Mouse (Mus musculus) heart, postnatal 14 days (tissue): ENCODE measurements around the gene Maml2. TPM values are rescaled to one million over a fixed set of nuclear protein-coding genes. Genes with fewer than 3 reads are reported as not detected.
A peak's percentile ranks its signal among the peaks of the same experiment; 100 is the strongest.

Source experiments
- DNase-seq, 2 experiments: peaks; one replicate each; pipeline ENCODE4 v3.0.0; 2021 to 2022
- intact Hi-C: fragments of 180-260 bp; cut with DNase I; formaldehyde crosslinking; loops from one replicate; pipeline ENCODE4 v1.15.1; 2025
- total RNA-seq, 2 experiments: library from RNA; stranded (reverse); gene quantifications; 2 replicates each; pipeline ENCODE4 v1.2.3; 2021

The Maml2 gene
- total RNA-seq, 2 experiments from 2014 or later: 7.6 to 8.6 TPM

GRCm38 (mm10) chr9:13645153-13645552 is 347.4 kb downstream of the Maml2 start:
- intact Hi-C loops: loop anchor here (5.0 kb wide), 1 partner anchor 73 kb away; no protein-coding TSS in a partner anchor
- peak; percentile 38 to 56 for DNase-seq

GRCm38 (mm10) chr9:13651065-13651464 is 353.3 kb downstream of the Maml2 start:
- intact Hi-C loops: loop anchor here (5.0 kb wide), 3 partner anchors 64 to 144 kb away; no protein-coding TSS in a partner anchor
- no peak for DNase-seq

DNA sequence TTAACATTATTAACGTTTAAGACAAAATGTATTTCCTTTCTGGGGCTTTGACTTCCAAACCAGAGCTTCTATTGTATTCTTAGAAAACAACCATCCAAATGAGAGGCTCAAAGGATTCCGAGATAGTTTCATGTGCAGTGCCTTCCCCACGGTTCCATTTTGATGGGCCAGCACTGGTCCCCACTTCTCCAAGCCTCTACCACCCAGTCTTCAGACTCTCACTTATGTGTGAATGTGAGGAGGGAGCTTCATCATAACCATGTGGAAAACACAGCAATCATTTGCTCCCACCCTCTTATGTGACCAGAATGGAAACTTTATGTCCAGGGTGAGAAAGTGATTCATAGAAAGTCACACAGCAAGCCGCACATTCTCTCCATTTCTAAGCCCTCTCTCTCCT is 354.1 kb downstream of the Maml2 start:
- no peak for DNase-seq
- intact Hi-C loops: loop anchor here (5.0 kb wide), 3 partner anchors 65 to 145 kb away; no protein-coding TSS in a partner anchor

DNA sequence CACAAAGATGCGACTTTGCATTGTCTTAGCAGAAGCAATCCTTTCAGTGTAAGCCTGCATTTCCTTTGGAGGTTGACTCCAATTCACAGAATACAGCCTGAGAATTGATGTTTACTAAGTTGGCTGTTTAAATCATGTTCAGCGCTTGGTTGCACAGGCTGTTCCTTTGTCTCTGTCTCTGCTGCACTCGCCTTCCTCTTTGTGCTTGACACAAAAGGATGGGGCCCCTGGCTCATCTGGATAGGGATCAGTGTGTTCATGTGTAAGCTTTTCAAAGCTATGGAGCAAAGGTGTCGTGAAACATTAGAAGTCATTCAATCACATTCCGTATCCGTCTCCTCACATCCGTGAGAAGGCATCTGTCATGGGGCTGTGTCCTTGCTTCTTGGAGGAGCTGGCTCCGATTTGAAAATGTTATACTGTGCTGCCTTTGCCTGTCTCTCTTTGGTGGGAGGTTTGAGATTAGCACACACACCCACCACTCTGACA is 354.7 kb downstream of the Maml2 start:
- intact Hi-C loops: loop anchor here (5.0 kb wide), 3 partner anchors 65 to 145 kb away; no protein-coding TSS in a partner anchor
- DNase-seq: no peak

DNA sequence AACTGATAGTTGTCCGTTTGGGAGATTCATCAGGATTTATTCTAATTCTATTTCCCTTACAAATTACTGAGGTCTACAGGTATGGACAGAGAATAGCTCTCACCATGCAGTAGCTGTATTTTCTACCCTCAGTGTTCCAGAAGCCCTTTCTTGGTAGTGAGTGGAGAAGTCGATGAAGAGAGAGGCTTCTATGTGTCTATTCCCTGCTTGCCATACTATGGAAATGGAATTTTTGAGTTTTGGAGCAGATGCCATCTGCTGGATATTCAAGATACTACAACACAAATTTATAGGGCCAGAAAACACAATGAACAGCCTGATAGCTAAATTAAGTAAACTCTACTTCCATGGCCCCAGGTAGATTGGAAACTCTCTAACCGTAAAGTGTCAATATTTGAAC is 355.2 kb downstream of the Maml2 start:
- DNase-seq: no peak
- intact Hi-C loops: loop anchor here (1.0 to 5.0 kb wide), 4 partner anchors 64 to 357 kb away; no protein-coding TSS in a partner anchor

GRCm38 (mm10) chr9:13661768-13662623 is 364.2 kb downstream of the Maml2 start:
- intact Hi-C loops: no loop called here
- DNase-seq: peak; percentile 11 to 27

GRCm38 (mm10) chr9:13665487-13665969 is 367.8 kb downstream of the Maml2 start:
- intact Hi-C loops: no loop called here
- DNase-seq: no peak

- intact Hi-C loops: no loop called here
- DNase-seq: no peak
These were observed 370.2 kb downstream of the Maml2 start for GRCm38 (mm10) chr9:13667955-13668354.

DNA sequence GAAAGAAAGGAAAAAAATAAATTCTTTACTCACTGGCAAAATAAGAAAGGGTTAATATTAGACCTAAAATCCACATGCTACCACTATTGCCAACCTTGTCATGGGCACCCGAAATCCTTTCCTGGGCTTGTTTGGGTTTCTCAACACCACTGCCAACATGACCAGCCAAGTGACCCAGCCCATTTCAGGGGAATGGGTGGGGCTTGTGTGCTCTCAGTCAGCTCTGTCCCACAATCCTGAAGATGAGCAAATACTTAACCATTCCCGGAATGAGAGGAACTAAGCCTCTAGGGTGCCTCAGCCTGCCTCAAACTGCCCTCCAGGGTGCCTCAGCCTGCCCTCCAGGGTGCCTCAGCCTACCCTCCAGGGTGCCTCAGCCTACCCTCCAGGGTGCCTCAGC is 371.0 kb downstream of the Maml2 start:
- DNase-seq: no peak
- intact Hi-C loops: no loop called here

DNA sequence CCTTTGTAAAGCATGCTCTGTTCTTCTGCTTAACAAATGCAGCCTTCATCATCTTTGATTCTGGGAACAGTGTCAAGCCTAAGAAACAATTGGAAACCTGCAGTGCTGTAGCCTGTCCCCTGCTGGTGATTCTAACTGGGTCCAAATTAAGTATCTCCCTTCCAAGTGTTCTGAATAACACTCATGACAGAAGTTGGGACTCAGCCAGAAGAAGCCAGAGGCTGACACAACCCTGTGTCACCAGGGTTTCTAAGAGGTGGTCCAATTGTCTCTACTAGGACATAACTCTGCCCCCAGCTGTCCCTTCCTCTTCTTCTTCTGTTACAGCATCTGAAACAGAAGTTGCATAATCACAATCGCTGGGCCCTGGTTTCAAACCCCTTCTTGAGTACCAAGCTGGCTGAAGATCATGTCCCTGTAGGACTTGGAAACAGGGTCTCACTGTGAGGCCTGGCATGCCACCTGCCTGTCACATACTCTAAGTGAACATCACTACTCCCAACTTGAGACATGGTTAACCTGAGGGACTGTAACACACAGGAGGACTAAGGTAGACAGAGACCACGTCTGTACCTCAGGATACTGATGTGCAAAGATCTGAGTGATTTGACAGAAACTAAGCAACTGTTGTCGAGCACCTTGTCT is 373.5 kb downstream of the Maml2 start:
- intact Hi-C loops: no loop called here
- DNase-seq: no peak

GRCm38 (mm10) chr9:13673304-13673703 is 375.5 kb downstream of the Maml2 start:
- DNase-seq: no peak
- intact Hi-C loops: no loop called here

GRCm38 (mm10) chr9:13678026-13678425 is 380.3 kb downstream of the Maml2 start:
- DNase-seq: no peak
- intact Hi-C loops: no loop called here

- intact Hi-C loops: no loop called here
- no peak for DNase-seq
These were observed 381.9 kb downstream of the Maml2 start for GRCm38 (mm10) chr9:13679696-13680095.

DNA sequence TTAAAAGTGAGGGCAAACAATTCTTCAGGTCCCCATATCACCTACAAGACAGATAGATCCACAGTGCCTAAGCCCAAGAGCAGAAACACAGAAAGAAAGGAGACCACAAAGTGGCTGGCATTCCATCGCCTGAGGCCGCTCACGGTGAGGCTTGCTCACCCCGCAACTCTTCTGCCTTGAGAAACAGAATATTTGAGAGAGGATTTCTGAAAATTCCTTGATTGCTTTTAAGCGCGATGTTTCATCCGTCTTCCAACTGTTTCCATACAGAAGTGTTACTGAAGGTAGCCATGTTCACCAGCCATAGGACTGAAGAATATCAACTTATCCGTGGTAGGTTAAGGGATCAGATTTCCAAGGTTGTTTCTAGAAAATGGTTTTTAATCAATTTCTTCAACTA is 383.4 kb downstream of the Maml2 start:
- intact Hi-C loops: no loop called here

GRCm38 (mm10) chr9:13681581-13682038 is 383.9 kb downstream of the Maml2 start:
- peak in 1 of 2 experiments; percentile 30 for DNase-seq
- intact Hi-C loops: no loop called here

More for the DNA sequence above, 383.4 kb downstream of the Maml2 start:
- DNase-seq: no peak

GRCm38 (mm10) chr9:13684327-13684934 is 386.7 kb downstream of the Maml2 start:
- intact Hi-C loops: no loop called here
- no peak for DNase-seq

GRCm38 (mm10) chr9:13686977-13687659 is 389.4 kb downstream of the Maml2 start:
- intact Hi-C loops: no loop called here
- DNase-seq: peak in 1 of 2 experiments; percentile 29

GRCm38 (mm10) chr9:13688997-13689396 is 391.2 kb downstream of the Maml2 start:
- no peak for DNase-seq
- intact Hi-C loops: no loop called here

DNA sequence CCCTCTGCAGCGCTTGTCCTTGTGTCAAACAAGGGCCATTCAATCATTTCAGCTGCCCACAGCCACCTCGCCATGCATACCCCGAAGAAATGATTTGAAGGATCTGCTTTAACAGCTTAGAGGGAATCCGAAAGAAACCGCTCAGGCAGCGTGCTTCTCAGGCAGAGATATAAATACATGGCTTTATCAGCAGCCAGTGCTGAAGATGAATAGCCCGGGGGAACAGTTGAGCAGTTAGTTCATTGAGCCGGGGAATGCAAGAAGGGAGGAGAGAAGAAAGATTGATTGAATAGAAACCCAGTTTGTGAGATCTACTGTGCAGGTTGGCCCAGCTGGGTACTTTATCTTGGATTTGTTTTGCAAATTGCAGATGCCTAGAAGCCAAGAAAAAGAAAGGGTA is 392.6 kb downstream of the Maml2 start:
- no peak for DNase-seq
- intact Hi-C loops: no loop called here

DNA sequence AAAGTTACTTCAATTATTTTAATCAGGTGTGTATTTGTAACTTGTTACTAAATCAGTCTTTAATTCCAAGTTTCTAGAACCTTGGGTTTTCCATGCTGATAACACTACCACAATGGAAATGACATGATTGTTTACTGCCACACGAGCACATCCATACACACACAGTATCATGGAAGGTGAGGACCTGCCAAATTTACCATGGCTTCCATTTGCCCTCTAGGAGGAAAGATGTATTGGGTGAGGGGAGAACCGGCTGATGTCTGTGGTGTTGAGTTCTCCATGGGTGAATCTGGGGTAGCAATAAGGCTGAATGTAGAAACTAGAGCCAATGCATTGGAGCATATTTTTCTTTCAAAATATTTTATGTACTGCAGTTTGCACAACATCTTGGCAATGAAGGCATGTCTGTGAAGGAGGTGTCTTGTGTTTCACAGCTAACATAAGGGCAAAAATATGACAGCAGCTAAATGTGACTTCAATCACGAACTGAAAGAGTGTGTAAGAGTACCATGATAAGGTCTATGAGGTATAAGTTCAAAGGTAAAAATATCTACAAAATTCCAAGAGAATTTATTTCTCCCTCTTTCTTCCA is 396.0 kb downstream of the Maml2 start:
- intact Hi-C loops: no loop called here
- DNase-seq: no peak
